Mouse (Mus musculus): ENCODE measurements around the gene Exosc5. TPM values are rescaled to one million over a fixed set of nuclear protein-coding genes. Genes with fewer than 3 reads are reported as not detected.
A peak's percentile ranks its signal among the peaks of the same experiment; 100 is the strongest.

Gene Exosc5
- polyA plus RNA-seq, 1 experiment from 2014 or later: 8.2 TPM

DNA sequence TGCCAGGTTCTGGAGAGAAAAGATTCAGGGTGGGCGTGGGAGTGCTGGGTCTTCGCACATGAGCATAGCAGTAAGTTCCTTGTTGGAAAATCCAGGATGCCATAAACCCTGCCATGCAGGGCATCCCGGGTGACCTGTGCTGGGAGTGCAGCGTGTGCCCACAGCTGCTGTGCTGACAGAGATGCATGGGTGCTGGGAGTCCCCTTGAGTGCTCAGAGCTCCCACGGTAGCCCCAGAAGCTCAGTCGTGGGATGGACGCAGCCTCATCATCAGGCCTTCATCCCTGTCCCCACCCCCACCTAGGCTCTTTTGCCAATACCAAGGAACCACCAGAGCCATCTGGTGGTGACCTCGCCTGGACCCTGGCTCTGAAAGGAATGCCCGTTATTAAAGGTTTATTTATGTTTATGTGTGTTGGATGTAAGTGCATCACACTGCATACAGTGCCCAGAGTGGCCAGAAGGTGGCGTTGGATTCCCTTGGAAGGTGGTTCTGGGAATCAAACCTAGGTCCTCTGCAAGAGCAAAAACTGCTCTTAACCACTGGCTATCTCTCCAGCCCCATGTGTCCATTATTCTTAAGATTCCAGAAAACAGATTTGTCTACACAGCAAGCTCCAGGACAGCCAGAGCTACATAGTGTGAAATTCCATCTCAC, 33.2 kb upstream of the Exosc5 start:
- WGBS (ENCODE audit: missing documents): 79% methylated on average over 10 of the region's 10 CpGs
- Histone ChIP-seq H3K27ac (no peak overlapping the region), H3K36me3 (ENCODE audit: inconsistent target) (peaks cover 3% of the 10 kb centered on the region; the same call in 1 of the 2 replicates), H3K4me3 (ENCODE audit: inconsistent target) (no peak overlapping the region), H3K79me2 (ENCODE audit: inconsistent target) (peaks cover 33% of the 10 kb centered on the region)

DNA sequence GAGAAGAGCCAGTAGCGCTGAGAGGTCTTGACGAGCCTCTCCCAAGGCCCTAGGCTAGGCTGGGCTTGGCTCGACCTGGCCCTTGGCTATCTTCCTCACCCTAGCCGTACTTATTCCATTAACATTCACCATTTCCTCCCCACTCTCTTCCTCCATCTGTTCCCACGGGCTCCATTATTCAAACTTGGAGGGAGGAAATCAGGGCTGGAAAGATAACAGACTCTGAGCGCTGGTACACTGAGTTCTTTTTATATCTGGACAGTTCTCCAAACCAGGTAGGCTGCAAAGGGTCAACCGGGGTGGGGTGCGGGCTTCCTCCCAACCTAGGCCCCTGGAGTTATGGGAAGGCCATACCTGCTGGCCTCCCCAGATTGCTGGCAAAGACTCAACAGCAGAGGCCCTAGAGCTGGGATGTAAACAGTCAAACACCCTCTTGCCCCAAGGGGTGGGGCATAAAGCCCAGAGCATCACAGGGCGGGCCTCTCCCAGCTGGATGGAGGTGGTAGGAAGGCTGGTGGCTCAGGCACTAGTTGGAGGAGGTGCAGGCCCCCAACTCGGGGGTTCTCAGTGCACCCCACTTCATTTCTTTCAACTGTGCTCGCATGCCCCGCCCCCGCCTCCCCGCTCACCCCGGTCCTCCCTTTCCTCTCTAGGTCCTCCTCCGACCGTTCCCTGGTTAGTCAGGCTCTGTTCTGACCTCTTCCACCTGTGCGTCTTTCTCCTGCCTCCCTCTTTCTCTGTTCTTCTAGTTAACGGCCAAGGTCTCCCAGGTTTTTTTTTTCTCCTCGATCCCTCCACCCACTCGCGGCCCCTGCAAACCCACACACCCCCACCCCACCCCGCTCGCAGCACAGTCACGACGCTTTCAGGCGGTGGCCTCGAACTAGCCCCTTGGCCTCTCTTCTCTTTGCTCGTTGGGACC, 32.2 kb upstream of the Exosc5 start, which contains the start of gene B3gnt8:
Gene B3gnt8 (plus strand): TSS at position 146 of the 922 bp plus-strand sequence.
- peak within 1 kb of the TSS; percentile 80 for H3K27ac ChIP-seq
- 21% methylated on average over 27 of the region's 29 CpGs for WGBS (ENCODE audit: missing documents)
- peak within 1 kb of the TSS; percentile 83 for H3K4me3 ChIP-seq (ENCODE audit: inconsistent target)
- H3K36me3 ChIP-seq (ENCODE audit: inconsistent target): peaks cover 3% of the 10 kb centered on the region; the same call in 1 of the 2 replicates
- peaks cover 44% of the 10 kb centered on the region for H3K79me2 ChIP-seq (ENCODE audit: inconsistent target)

DNA sequence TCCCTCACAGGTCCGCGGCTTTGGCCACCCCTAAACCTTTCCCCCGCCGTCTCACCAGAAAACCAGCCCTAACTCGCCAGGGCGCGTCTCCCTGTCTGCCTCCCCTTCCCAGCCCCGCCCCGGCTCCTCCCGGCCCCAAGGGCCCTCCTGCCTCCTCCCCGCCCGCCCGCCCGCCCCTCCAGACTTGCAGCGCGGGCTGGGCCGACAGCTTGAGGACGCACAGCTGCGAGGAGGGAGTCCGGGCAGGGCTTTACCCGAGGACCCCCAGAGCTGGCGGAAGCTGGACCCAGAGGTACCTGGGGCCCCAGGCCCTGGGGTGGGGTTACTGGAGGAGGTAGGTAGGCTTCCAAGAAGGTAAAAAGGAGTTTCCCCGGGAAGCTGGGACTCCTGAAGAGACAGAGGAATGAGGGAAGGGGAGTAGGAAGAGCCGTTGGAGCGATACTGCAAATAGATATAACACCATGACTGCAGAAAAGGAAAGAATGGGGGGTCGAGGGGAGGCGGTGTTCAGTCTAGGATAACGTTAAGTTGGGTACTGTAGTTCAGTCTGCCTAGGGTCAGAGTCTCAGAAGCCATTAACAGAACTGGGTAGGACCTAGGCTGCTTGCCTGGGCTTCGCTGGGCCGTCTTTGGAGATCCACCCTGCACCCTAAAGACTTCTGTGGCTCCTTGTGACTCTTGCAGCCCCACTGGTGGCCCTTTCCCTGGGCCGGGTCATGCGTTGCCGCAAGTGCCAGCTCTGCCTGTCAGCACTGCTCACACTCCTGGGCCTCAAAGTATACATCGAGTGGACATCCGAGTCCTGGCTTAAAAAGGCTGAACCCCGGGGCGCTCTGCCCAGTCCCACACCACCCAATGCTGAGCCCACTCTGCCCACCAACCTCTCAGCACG, 31.3 kb upstream of the Exosc5 start:
- Histone ChIP-seq H3K27ac (peak overlapping the region; percentile 80), H3K4me3 (ENCODE audit: inconsistent target) (peak overlapping the region; percentile 83), H3K36me3 (ENCODE audit: inconsistent target) (peaks cover 3% of the 10 kb centered on the region; the same call in 1 of the 2 replicates), H3K79me2 (ENCODE audit: inconsistent target) (peaks cover 45% of the 10 kb centered on the region)
- WGBS (ENCODE audit: missing documents): 13% methylated on average over 27 of the region's 38 CpGs

- 60% methylated on average over 8 of the region's 8 CpGs for WGBS (ENCODE audit: missing documents)
Measured at GRCm38 (mm10) chr7:25628323-25628620, 30.7 kb upstream of the Exosc5 start.

GRCm38 (mm10) chr7:25632679-25633078, 26.3 kb upstream of the Exosc5 start:
- WGBS (ENCODE audit: missing documents): 1% methylated on average over 5 of the region's 5 CpGs

More at GRCm38 (mm10) chr7:25628323-25628620, 30.7 kb upstream of the Exosc5 start:
- Histone ChIP-seq H3K79me2 (ENCODE audit: inconsistent target) (peaks cover 45% of the 10 kb centered on the region), H3K36me3 (ENCODE audit: inconsistent target) (peaks cover 3% of the 10 kb centered on the region; the same call in 1 of the 2 replicates), H3K27ac (peak overlapping the region; percentile 80), H3K4me3 (ENCODE audit: inconsistent target) (peak overlapping the region; percentile 83)

DNA sequence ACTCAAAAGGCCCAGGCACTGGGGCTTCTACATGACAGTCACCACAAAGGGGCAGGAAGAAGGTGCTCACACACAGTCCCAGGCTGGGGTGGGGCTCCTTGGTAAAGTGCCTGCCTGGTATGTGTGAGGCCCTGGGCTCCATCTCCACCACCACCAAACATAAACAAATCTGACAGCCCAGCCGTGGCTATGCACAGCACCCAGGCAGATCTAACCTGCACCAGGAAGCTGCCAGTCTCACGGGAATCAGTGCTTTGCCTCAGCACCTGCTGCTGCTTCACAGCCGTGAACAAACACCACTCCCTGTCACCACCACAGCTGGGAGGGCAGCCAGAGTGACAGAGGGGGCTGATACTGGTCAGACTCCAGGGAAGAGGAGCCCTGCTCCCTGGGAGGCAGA, 22.6 kb upstream of the Exosc5 start:
- Histone ChIP-seq H3K4me3 (ENCODE audit: inconsistent target) (no peak overlapping the region), H3K27ac (no peak overlapping the region), H3K36me3 (ENCODE audit: inconsistent target) (peaks cover 2% of the 10 kb centered on the region; the same call in 1 of the 2 replicates), H3K79me2 (ENCODE audit: inconsistent target) (peaks cover 5% of the 10 kb centered on the region; the same call in 1 of the 2 replicates)
- WGBS (ENCODE audit: missing documents): 78% methylated on average over 3 of the region's 3 CpGs

More at GRCm38 (mm10) chr7:25632679-25633078, 26.3 kb upstream of the Exosc5 start:
- Histone ChIP-seq H3K4me3 (ENCODE audit: inconsistent target) (no peak overlapping the region), H3K27ac (peak overlapping the region; percentile 98), H3K36me3 (ENCODE audit: inconsistent target) (no peaks in the 10 kb centered on the region; the same call in 1 of the 2 replicates), H3K79me2 (ENCODE audit: inconsistent target) (peaks cover 42% of the 10 kb centered on the region)

DNA sequence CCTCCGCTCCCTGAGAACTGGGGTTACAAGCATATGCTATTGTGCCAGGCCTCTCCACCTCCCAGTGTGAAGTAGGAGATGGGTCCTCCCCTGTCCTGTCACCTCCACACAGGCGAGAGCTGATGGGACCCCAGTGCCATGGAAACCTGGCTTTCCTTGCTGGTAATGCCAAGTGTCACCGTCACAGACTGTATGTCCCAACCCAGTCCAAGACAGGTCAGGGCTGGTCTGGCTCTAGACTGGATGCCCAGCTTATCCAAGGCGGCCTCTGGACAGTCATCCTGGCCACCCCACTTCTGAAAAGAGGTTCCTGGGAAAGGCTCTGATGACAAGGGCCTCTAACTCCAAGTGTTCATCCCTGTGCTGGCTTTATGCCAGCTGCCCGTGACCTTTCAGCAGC, 21.9 kb upstream of the Exosc5 start:
- H3K27ac ChIP-seq: no peak overlapping the region
- peaks cover 6% of the 10 kb centered on the region; the same call in 1 of the 2 replicates for H3K36me3 ChIP-seq (ENCODE audit: inconsistent target)
- WGBS (ENCODE audit: missing documents): 97% methylated on average over 5 of the region's 5 CpGs
- no peak overlapping the region for H3K4me3 ChIP-seq (ENCODE audit: inconsistent target)
- H3K79me2 ChIP-seq (ENCODE audit: inconsistent target): no peaks in the 10 kb centered on the region; the same call in 1 of the 2 replicates

DNA sequence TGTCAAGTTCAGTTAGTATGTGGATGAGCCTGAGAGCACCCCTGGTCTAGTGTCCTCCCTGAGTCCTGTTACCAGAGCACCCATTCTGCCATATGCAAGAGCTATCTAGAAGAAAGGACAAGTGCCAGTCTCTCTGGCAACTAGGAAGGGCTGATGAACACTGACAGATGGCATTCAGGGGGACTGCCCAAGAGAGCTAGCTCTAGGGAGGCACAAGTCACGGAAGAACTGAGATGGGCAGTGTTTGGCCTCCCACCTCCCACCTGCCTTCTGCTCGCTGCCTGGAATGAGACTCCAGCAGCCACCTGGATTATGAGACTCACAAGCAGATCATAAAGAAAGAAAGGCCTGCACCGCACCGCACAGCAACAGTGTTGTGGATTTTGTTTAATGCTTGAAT, 19.2 kb upstream of the Exosc5 start:
- no peaks in the 10 kb centered on the region for H3K79me2 ChIP-seq (ENCODE audit: inconsistent target)
- WGBS (ENCODE audit: missing documents): 95% methylated on average over 4 of the region's 4 CpGs
- no peak overlapping the region for H3K4me3 ChIP-seq (ENCODE audit: inconsistent target)
- no peak overlapping the region for H3K27ac ChIP-seq
- H3K36me3 ChIP-seq (ENCODE audit: inconsistent target): peaks cover 6% of the 10 kb centered on the region; the same call in 1 of the 2 replicates

- no peak overlapping the region for H3K27ac ChIP-seq
- H3K79me2 ChIP-seq (ENCODE audit: inconsistent target): no peaks in the 10 kb centered on the region; the same call in 1 of the 2 replicates
- H3K36me3 ChIP-seq (ENCODE audit: inconsistent target): peaks cover 6% of the 10 kb centered on the region; the same call in 1 of the 2 replicates
- WGBS (ENCODE audit: missing documents): 23% methylated on average over 10 of the region's 10 CpGs
- no peak overlapping the region for H3K4me3 ChIP-seq (ENCODE audit: inconsistent target)
Measured at GRCm38 (mm10) chr7:25644136-25644535, 14.8 kb upstream of the Exosc5 start.

DNA sequence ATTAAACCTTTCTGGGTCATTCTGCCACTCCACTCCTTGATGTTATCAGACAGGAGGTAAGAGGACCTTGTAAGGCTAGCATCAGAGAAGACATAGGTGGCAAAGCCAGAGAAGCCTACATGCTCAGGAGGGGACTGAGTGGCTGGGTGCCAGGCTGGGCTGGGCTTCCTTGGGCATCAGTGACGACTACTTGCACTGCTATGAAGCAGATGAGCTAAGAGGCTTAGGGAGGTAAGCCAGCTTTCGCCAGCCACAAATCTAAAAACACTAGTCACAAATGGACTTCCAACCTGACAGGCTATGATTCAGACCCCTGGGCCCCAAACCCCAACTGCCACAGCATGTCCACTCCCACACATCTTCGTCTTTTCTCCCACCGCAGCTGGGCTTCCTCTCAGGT, 14.3 kb upstream of the Exosc5 start:
- 31% methylated on average over 4 of the region's 4 CpGs for WGBS (ENCODE audit: missing documents)
- Histone ChIP-seq H3K27ac (no peak overlapping the region), H3K36me3 (ENCODE audit: inconsistent target) (peaks cover 6% of the 10 kb centered on the region; the same call in 1 of the 2 replicates), H3K79me2 (ENCODE audit: inconsistent target) (no peaks in the 10 kb centered on the region; the same call in 1 of the 2 replicates), H3K4me3 (ENCODE audit: inconsistent target) (no peak overlapping the region)

DNA sequence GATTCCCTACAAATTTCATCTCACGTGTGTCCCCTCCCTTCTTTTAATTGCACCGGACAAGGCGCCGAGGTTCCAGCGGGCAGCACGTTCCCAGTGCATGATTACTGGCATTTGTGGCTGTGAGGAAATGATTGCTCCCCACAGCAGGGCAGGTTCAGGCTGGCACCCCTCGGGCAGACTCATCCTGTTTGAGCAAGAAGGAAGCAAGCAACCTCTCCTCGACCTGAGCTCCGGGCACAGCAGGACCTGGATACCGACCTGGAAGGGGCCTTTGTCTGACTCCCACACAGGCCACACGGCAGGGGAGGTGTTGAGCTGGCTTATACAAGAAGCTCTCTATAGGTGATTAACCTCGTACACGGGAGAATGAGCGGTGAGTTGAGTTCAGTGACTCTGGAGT, 13.9 kb upstream of the Exosc5 start:
- Histone ChIP-seq H3K27ac (no peak overlapping the region), H3K4me3 (ENCODE audit: inconsistent target) (no peak overlapping the region), H3K36me3 (ENCODE audit: inconsistent target) (peaks cover 6% of the 10 kb centered on the region; the same call in 1 of the 2 replicates), H3K79me2 (ENCODE audit: inconsistent target) (no peaks in the 10 kb centered on the region; the same call in 1 of the 2 replicates)
- 26% methylated on average over 14 of the region's 14 CpGs for WGBS (ENCODE audit: missing documents)

GRCm38 (mm10) chr7:25647574-25648123, 11.3 kb upstream of the Exosc5 start:
- Histone ChIP-seq H3K79me2 (ENCODE audit: inconsistent target) (no peaks in the 10 kb centered on the region; the same call in 1 of the 2 replicates), H3K36me3 (ENCODE audit: inconsistent target) (no peaks in the 10 kb centered on the region), H3K27ac (no peak overlapping the region), H3K4me3 (ENCODE audit: inconsistent target) (no peak overlapping the region)
- whole genome bisulfite sequencing (ENCODE audit: missing documents): 50% methylated on average over 5 of the region's 5 CpGs

DNA sequence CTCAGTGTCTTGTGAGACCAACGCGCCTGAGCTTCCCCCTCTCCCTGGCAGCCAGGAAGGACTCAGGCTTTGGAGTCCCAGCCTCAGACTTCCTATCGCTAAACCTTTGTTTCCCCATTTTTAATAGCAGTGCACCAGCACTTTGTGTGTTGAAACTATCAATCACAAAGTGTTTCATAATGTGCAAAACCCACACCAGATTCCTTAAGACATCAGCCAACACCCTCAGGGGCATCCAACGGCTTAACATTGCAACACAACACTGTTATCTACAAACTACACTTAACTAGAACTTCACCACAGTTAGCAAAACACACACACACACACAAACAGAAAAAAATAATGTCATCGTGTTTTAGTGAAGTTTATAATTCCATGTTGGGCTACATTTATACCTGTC, 9.1 kb upstream of the Exosc5 start:
- Histone ChIP-seq H3K79me2 (ENCODE audit: inconsistent target) (peaks cover 6% of the 10 kb centered on the region; the same call in 1 of the 2 replicates), H3K36me3 (ENCODE audit: inconsistent target) (no peaks in the 10 kb centered on the region), H3K27ac (peak overlapping the region; percentile 77), H3K4me3 (ENCODE audit: inconsistent target) (no peak overlapping the region)
- 0% methylated on average over 4 of the region's 5 CpGs for WGBS (ENCODE audit: missing documents)

All from macrophage (primary cell).